Mouse (Mus musculus): ENCODE data around the gene Man1b1.

- TF ChIP-seq CTCF (IDR thresholded peaks at IDR 0.05; ENCODE audit: low read depth): no peak
- no peak for TF ChIP-seq EP300 (IDR thresholded peaks at IDR 0.05; ENCODE audit: low read depth)
These were observed 34.1 kb upstream of the Man1b1 start for GRCm38 (mm10) chr2:25298046-25298445.

Measured in liver, postnatal 0 days (tissue).